8 mouse cellular contexts compared by ENCODE assay signal in the genomic region with DNA sequence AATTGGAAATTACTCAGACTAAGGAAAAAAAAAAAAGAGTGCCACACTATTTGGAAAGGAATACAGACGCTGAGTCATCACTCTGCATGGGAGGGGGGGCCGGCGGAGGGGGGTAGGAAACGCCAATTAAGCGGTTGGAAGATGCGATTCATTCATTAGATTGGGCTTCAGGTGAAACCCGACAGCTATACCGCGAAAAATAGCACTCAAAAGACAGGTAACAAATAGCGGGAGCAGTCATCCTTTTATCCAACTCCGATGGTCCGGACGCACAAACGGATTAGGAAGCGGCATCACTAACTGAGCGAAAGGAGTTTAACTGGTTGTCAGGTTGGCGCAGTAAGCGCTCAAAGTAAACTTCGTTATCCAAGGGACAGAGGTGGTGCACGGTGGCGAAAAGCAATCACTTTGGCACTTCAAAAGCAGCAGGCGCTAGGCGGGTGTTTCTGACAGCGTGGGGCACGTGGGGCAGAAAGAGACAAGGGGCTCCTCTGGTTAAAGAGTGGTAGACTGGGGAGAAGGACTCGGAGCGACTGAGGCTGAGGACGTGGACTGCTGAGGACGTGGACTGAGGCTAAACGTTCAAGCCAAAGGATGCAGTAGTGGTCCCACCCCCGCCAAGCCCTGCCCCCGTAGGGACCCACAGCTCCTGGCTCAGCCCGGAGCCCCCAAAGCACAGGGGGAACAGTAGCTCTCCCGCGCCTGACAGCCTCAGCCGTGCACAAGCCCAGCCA. TPM values are rescaled to one million over a fixed set of nuclear protein-coding genes. Genes with fewer than 3 reads are reported as not detected.
DNase-seq lines count a peak whose midpoint lies in the region; ATAC-seq lines count a peak whose summit lies in the region.

No protein-coding gene starts in this region.

- peak; percentile 42 for DNase-seq in ES-CJ7 (ENCODE audit: low read depth, low spot score)
- DNase-seq in adrenal gland, postnatal 4 days (ENCODE audit: low spot score in 2 of 2), result peak; percentile 10 to 12
- peak; percentile 22 for DNase-seq in forebrain, embryonic 10.5 days (ENCODE audit: extremely low spot score, low spot score)
- no peak for DNase-seq in hindbrain, embryonic 10.5 days (ENCODE audit: low spot score)
- peak; percentile 20 to 43 for DNase-seq in layer of hippocampus, postnatal 14 days (ENCODE audit: low spot score in 2 of 2)
- peak; percentile 20 for DNase-seq in lung, postnatal 14 days
- peak; percentile 26 for DNase-seq in right cerebral cortex, postnatal 25 days

- H3K27me3 ChIP-seq in forebrain, embryonic 10.5 days (ENCODE audit: poor library complexity, severe bottlenecking), result no peaks in the 10 kb centered on the region
- no peaks in the 10 kb centered on the region for H3K27me3 ChIP-seq in hindbrain, embryonic 10.5 days (ENCODE audit: insufficient read depth, poor library complexity, severe bottlenecking)

- WGBS in forebrain, embryonic 10.5 days, result under 1% methylated on average over 36 of the region's 36 CpGs
- under 1% methylated on average over 36 of the region's 36 CpGs for WGBS in hindbrain, embryonic 10.5 days

- no peak for ATAC-seq in megakaryocyte progenitor cell, adult 5-6 weeks (replicated peaks; ENCODE audit: poor library complexity)

- peak overlapping the region; percentile 91 for H3K4me3 ChIP-seq in forebrain, embryonic 10.5 days
- peak overlapping the region; percentile 97 for H3K4me3 ChIP-seq in hindbrain, embryonic 10.5 days

- H3K36me3 ChIP-seq in forebrain, embryonic 10.5 days (replicated peaks), result no peaks in the 10 kb centered on the region
- no peaks in the 10 kb centered on the region for H3K36me3 ChIP-seq in hindbrain, embryonic 10.5 days

- H3K27ac ChIP-seq in forebrain, embryonic 10.5 days, result peak overlapping the region; percentile 99
- H3K27ac ChIP-seq in hindbrain, embryonic 10.5 days, result peak overlapping the region; percentile 99

- H3K9me3 ChIP-seq in forebrain, embryonic 10.5 days, result no peaks in the 10 kb centered on the region
- H3K9me3 ChIP-seq in hindbrain, embryonic 10.5 days, result no peaks in the 10 kb centered on the region

- peaks cover 39% of the 10 kb centered on the region for H3K4me1 ChIP-seq in forebrain, embryonic 10.5 days
- H3K4me1 ChIP-seq in hindbrain, embryonic 10.5 days (replicated peaks), result peaks cover 31% of the 10 kb centered on the region

RNA-seq across cellular contexts. Expression of gene Tial1, which starts 1.2 kb away (rescaled TPM):
- total RNA-seq in adrenal gland, postnatal 4 days (2021), result 100 to 1,000 TPM; 119 to 121 TPM
- polyA plus RNA-seq in forebrain, embryonic 10.5 days (2016; fragmentation: Nextera tagmentation; extraction: Ambion mirVana), result 27.1 and 27.8 TPM in 2 replicates
- polyA plus RNA-seq in hindbrain, embryonic 10.5 days (2016; fragmentation: Nextera tagmentation; extraction: Ambion mirVana), result 22.4 and 26.0 TPM in 2 replicates
- 100 to 1,000 TPM; 105 to 113 TPM for total RNA-seq in layer of hippocampus, postnatal 14 days (2021)
- total RNA-seq in megakaryocyte progenitor cell, adult 5-6 weeks (2015), result 171 and 194 TPM in 2 replicates
- total RNA-seq in megakaryocyte progenitor cell, adult 5-6 weeks (2017), result 53.4 and 80.2 TPM in 2 replicates

RNA-seq across cellular contexts. Expression of gene Rgs10, which starts 41.7 kb away (rescaled TPM):
- total RNA-seq in adrenal gland, postnatal 4 days (2021), result 10 to 100 TPM; 11.5 to 12.0 TPM
- polyA plus RNA-seq in forebrain, embryonic 10.5 days (2016; fragmentation: Nextera tagmentation; extraction: Ambion mirVana), result 4.8 and 5.9 TPM in 2 replicates
- polyA plus RNA-seq in hindbrain, embryonic 10.5 days (2016; fragmentation: Nextera tagmentation; extraction: Ambion mirVana), result 6.8 and 11.5 TPM in 2 replicates
- total RNA-seq in layer of hippocampus, postnatal 14 days (2021), result 10 to 100 TPM; 46.5 to 55.4 TPM
- 77.0 and 92.7 TPM in 2 replicates for total RNA-seq in megakaryocyte progenitor cell, adult 5-6 weeks (2015)
- total RNA-seq in megakaryocyte progenitor cell, adult 5-6 weeks (2017), result 55.4 and 83.3 TPM in 2 replicates
